Mouse (Mus musculus) liver, adult 2 months (tissue): ENCODE data around the gene Tenm2.
A peak's percentile ranks its signal among the peaks of the same experiment; 100 is the strongest.

Source experiments
- CTCF ChIP-seq: fragments of 200-500 bp; IDR thresholded peaks from 2 replicates; pipeline ENCODE4 v1.5.1; 2011; ENCODE audit warnings: low read depth, low read length, control low read depth
- POLR2A ChIP-seq: fragments of 200-500 bp; IDR thresholded peaks from 2 replicates; pipeline ENCODE4 v1.6.1; 2011; ENCODE audit warnings: low read length, control low read depth; ENCODE audit not compliant: insufficient read depth; ENCODE audit errors: extremely low read depth

- TF ChIP-seq CTCF (peak; percentile 23; the same call in 1 of the 2 replicates), POLR2A (no peak)
Observed at GRCm38 (mm10) chr11:35995310-35995709, 1240.5 kb downstream of the Tenm2 start.
